8 mouse cellular contexts compared by ENCODE assay signal in the genomic region with DNA sequence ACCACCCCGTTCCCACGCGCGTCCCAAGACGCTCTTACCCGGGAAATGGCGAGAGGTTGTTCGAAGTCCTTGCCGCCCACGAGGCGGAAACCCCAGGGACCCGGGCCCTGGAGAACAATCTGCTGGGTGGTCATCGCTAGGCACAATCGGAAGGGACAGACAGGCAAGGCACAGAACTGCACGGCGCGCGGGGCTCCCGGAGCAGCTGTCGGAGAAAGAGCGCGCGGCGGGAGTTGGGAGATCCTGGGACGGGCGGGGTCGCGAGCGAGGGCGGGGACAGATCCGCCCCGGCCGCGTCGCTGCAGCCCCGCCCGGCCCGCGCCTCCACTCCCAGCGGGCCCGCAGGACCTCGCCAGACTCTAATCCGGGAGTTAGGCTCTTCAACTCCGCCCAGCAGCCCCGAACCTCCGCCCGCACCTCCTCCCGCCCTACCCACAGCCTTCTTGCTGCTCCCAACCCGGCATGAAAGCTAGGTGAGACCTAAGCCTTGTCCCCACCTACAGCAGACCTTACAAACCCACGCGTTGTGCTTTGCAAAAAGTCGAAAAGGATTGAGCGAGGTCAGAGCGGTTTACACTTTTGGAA. TPM values are rescaled to one million over a fixed set of nuclear protein-coding genes. Genes with fewer than 3 reads are reported as not detected.
DNase-seq lines count a peak whose midpoint lies in the region; ATAC-seq and TF ChIP-seq lines count a peak whose summit lies in the region.

Gene Pdlim1 (minus strand): TSS at position 535 of the 585 bp plus-strand sequence.

- DNase-seq in layer of hippocampus, adult 18-20 months (ENCODE audit: low spot score in 2 of 2), result peak in 1 of 2 experiments; percentile 26
- DNase-seq in layer of hippocampus, adult 9-10 months (ENCODE audit: low spot score), result no peak
- DNase-seq in c-Kit-positive CD71-positive TER-119-positive erythroid progenitor cells, embryonic 14.5 days (ENCODE audit: low spot score), result peak; percentile 74
- peak; percentile 85 for DNase-seq in gastrocnemius, postnatal 14 days
- DNase-seq in induced T-regulatory cell, adult 2 months (ENCODE audit: low read depth), result peak; percentile 81
- DNase-seq in liver, adult 2 months (ENCODE audit: extremely low read depth, low read depth, low spot score), result peak; percentile 73
- DNase-seq in monocyte, adult 2 months (ENCODE audit: low read depth in 1 of 2, low spot score in 2 of 2), result peak; percentile 1 to 7
- peak; percentile 91 for DNase-seq in stomach, postnatal 0 days (ENCODE audit: low spot score)

- peak within 1 kb of the TSS; percentile 85 for H3K9ac ChIP-seq in liver, adult 2 months (ENCODE audit: low read depth, low read length)
- peak within 1 kb of the TSS; percentile 85 for H3K9ac ChIP-seq in stomach, postnatal 0 days (ENCODE audit: low read length)

- under 1% methylated on average over 52 of the region's 54 CpGs for WGBS in liver, adult 2 months
- under 1% methylated on average over 30 of the region's 54 CpGs for WGBS in stomach, postnatal 0 days

- TF ChIP-seq POLR2A in liver, adult 2 months (IDR thresholded peaks at IDR 0.05; ENCODE audit: extremely low read depth, insufficient read depth, low read length), result peak; percentile 90

- peak within 1 kb of the TSS; percentile 81 for H3K4me2 ChIP-seq in stomach, postnatal 0 days (replicated peaks; ENCODE audit: low read depth)

- H3K27me3 ChIP-seq in liver, adult 2 months (ENCODE audit: control insufficient read depth, insufficient read depth, low read length), result no peaks in the 10 kb centered on the region
- no peaks in the 10 kb centered on the region for H3K27me3 ChIP-seq in stomach, postnatal 0 days (ENCODE audit: control insufficient read depth, insufficient read depth, low read length)

- H3K27ac ChIP-seq in liver, adult 2 months (replicated peaks; ENCODE audit: insufficient read depth, low read depth, low read length), result peak within 1 kb of the TSS; percentile 63
- peak within 1 kb of the TSS; percentile 86 for H3K27ac ChIP-seq in stomach, postnatal 0 days (replicated peaks)

- H3K9me3 ChIP-seq in stomach, postnatal 0 days (ENCODE audit: control insufficient read depth, low read length), result no peaks in the 10 kb centered on the region

- no peaks in the 10 kb centered on the region for H3K36me3 ChIP-seq in liver, adult 2 months (ENCODE audit: control insufficient read depth, insufficient read depth, low read length)
- H3K36me3 ChIP-seq in stomach, postnatal 0 days (ENCODE audit: control insufficient read depth, insufficient read depth, low read length), result no peaks in the 10 kb centered on the region

- peak; percentile 91 for ATAC-seq in stomach, postnatal 0 days (ENCODE audit: low FRiP score, low TSS enrichment)

- H3K4me3 ChIP-seq in liver, adult 2 months (ENCODE audit: insufficient read depth, low read depth, low read length), result peak within 1 kb of the TSS; percentile 73
- H3K4me3 ChIP-seq in stomach, postnatal 0 days (ENCODE audit: low read depth, low read length), result peak within 1 kb of the TSS; percentile 78

- H3K79me2 ChIP-seq in liver, adult 2 months (ENCODE audit: control insufficient read depth, insufficient read depth, low read length), result 0 out of 2 replicates have a peak, but pooled peaks cover 5% of the 10 kb centered on the region

- TF ChIP-seq EP300 in stomach, postnatal 0 days (optimal IDR thresholded peaks at IDR 0.05), result no peak

- TF ChIP-seq CTCF in liver, adult 2 months (IDR thresholded peaks at IDR 0.05; ENCODE audit: low read depth, low read length), result no peak
- no peak for TF ChIP-seq CTCF in stomach, postnatal 0 days (IDR thresholded peaks at IDR 0.05; ENCODE audit: low read depth)

- H3K4me1 ChIP-seq in liver, adult 2 months (ENCODE audit: control insufficient read depth, insufficient read depth, low read length), result peaks cover 2% of the 10 kb centered on the region; the same call in 1 of the 2 replicates
- no peaks in the 10 kb centered on the region for H3K4me1 ChIP-seq in stomach, postnatal 0 days (replicated peaks; ENCODE audit: control insufficient read depth, insufficient read depth)

- intact Hi-C loops in gastrocnemius, postnatal 14 days (cut with DNase I; ENCODE audit: low total_unique reads), result no loop called here

RNA-seq across cellular contexts. Expression of gene Pdlim1, which starts in this region (rescaled TPM):
- total RNA-seq in layer of hippocampus, adult 18-20 months (2021), result 10 to 100 TPM; 15.8 to 21.7 TPM
- total RNA-seq in gastrocnemius, postnatal 14 days (2021), result 100 to 1,000 TPM; 131 to 142 TPM
- 23.0 and 23.6 TPM in 2 replicates for total RNA-seq in liver, adult 2 months (2014; rRNA removed)
- 44.6 and 50.7 TPM in 2 replicates for polyA plus RNA-seq in liver, adult 2 months (2012; rRNA removed)
- polyA plus RNA-seq in stomach, postnatal 0 days (2015; fragmentation: Nextera tagmentation; extraction: Ambion mirVana), result 288 and 298 TPM in 2 replicates
